ENCODE assay signal across 16 mouse cellular contexts in genomic region chr10:92649096-92649495, GRCm38 (mm10).
"Had no signal": no experiment of that assay in that cellular context is flagged by ENCODE, and none has a peak within 500 bp of the region (broad histone marks: within the 10 kb centered on the region; RNA-seq: fewer than 3 reads in every experiment).

No protein-coding gene starts in this region.

- H3K9ac ChIP-seq: limb, embryonic 12.5 days; liver, embryonic 13.5 days; liver, postnatal 0 days; lung, embryonic 15.5 days; neural tube, embryonic 13.5 days had no signal

- H3K27me3 ChIP-seq: limb, embryonic 12.5 days; liver, embryonic 13.5 days; lung, embryonic 15.5 days; neural tube, embryonic 13.5 days had no signal

- DNase-seq: kidney, postnatal 10 days; liver; liver, embryonic 13.5 days; liver, postnatal 0 days; lung, postnatal 14 days; midbrain, embryonic 14.5 days; right cerebral cortex, adult 18-20 months; right cerebral cortex, postnatal 25 days; thymus, postnatal 36 days had no signal

- H3K4me2 ChIP-seq: limb, embryonic 12.5 days; liver, embryonic 13.5 days; lung, embryonic 15.5 days; neural tube, embryonic 13.5 days had no signal

- H3K9me3 ChIP-seq: limb, embryonic 12.5 days; liver, embryonic 13.5 days; lung, embryonic 15.5 days; neural tube, embryonic 13.5 days had no signal

- H3K4me3 ChIP-seq: limb, embryonic 12.5 days; liver, embryonic 13.5 days; lung, embryonic 15.5 days; megakaryocyte, embryonic 14.5 days; myocyte; neural tube, embryonic 13.5 days had no signal

- H3K4me1 ChIP-seq: liver, embryonic 13.5 days; lung, embryonic 15.5 days had no signal

- ATAC-seq: intestine, embryonic 16.5 days; liver, postnatal 0 days had no signal

- H3K27ac ChIP-seq: limb, embryonic 12.5 days; liver, embryonic 13.5 days; lung, embryonic 15.5 days; macrophage; neural tube, embryonic 13.5 days had no signal

- H3K36me3 ChIP-seq: limb, embryonic 12.5 days; liver, embryonic 13.5 days; lung, embryonic 15.5 days; neural tube, embryonic 13.5 days had no signal
